Mouse (Mus musculus) frontal cortex, postnatal 36 days (tissue): ENCODE results near the gene Npm1.

Experiments used
- DNase-seq, 2 experiments: peaks; one replicate each; pipeline ENCODE4 v3.0.0; 2022; ENCODE audit warnings: low spot score in 2 of 2

Npm1 gene

GRCm38 (mm10) chr11:33146143-33146497 is 16.9 kb downstream of the Npm1 start:
- peak; percentile 83 to 93 for DNase-seq

GRCm38 (mm10) chr11:33145201-33146142 is 17.5 kb downstream of the Npm1 start:
- DNase-seq, result peak in 1 of 2 experiments; percentile 23

GRCm38 (mm10) chr11:33143906-33144305 is 19.1 kb downstream of the Npm1 start:
- DNase-seq, result no peak

- DNase-seq, result no peak
These were observed 20.2 kb downstream of the Npm1 start for GRCm38 (mm10) chr11:33142801-33143200.

GRCm38 (mm10) chr11:33140111-33140460 is 22.9 kb downstream of the Npm1 start:
- DNase-seq, result no peak

GRCm38 (mm10) chr11:33139458-33140110 is 23.4 kb downstream of the Npm1 start:
- no peak for DNase-seq

GRCm38 (mm10) chr11:33138686-33139085 is 24.3 kb downstream of the Npm1 start:
- no peak for DNase-seq

GRCm38 (mm10) chr11:33134391-33134986 is 28.5 kb downstream of the Npm1 start:
- no peak for DNase-seq

- no peak for DNase-seq
These were observed 30.2 kb downstream of the Npm1 start for GRCm38 (mm10) chr11:33132619-33133338.

- no peak for DNase-seq
These were observed 35.9 kb downstream of the Npm1 start for GRCm38 (mm10) chr11:33127058-33127457.

GRCm38 (mm10) chr11:33122575-33123268 is 40.3 kb downstream of the Npm1 start:
- DNase-seq, result no peak

GRCm38 (mm10) chr11:33119556-33119955 is 43.5 kb downstream of the Npm1 start:
- no peak for DNase-seq

- DNase-seq, result no peak
These were observed 43.9 kb downstream of the Npm1 start for GRCm38 (mm10) chr11:33119116-33119515.

- no peak for DNase-seq
These were observed 44.5 kb downstream of the Npm1 start for GRCm38 (mm10) chr11:33118480-33118879.

GRCm38 (mm10) chr11:33115796-33116195 is 47.2 kb downstream of the Npm1 start:
- no peak for DNase-seq

- DNase-seq, result no peak
These were observed 50.6 kb downstream of the Npm1 start for GRCm38 (mm10) chr11:33112407-33112806.

- DNase-seq, result no peak
These were observed 52.9 kb downstream of the Npm1 start for GRCm38 (mm10) chr11:33110111-33110510.

GRCm38 (mm10) chr11:33107540-33107939 is 55.5 kb downstream of the Npm1 start:
- no peak for DNase-seq

- no peak for DNase-seq
These were observed 58.1 kb downstream of the Npm1 start for GRCm38 (mm10) chr11:33104911-33105316.

- no peak for DNase-seq
These were observed 59.6 kb downstream of the Npm1 start for GRCm38 (mm10) chr11:33103291-33103943.
